Mouse (Mus musculus) liver (tissue): ENCODE data around the gene Lgr5.

Source experiments
- DNase-seq: peaks from one replicate; pipeline ENCODE4 v3.0.0-alpha.2; 2020; ENCODE audit warnings: mixed read lengths

The Lgr5 gene

GRCm38 (mm10) chr10:115406393-115406792 is 181.2 kb downstream of the Lgr5 start:
- peak; percentile 59 for DNase-seq
